Mouse (Mus musculus) forebrain, embryonic 11.5 days (tissue): ENCODE measurements at regions not wholly inside any gene's neighbourhood (a gene's known extent, or its start where the extent isn't known, plus 50 kb on each side); places are given as distances from the start of the nearest gene placed in this dataset.

ENCODE experiments used
- ATAC-seq: fragments of 200-750 bp; cut with Nextera tagmentation; replicated peaks from 2 replicates; pipeline ENCODE4 v1.8.0; 2017; ENCODE audit warnings: moderate TSS enrichment; ENCODE audit not compliant: low FRiP score
- DNase-seq: peaks from one replicate; pipeline ENCODE4 v3.0.0-alpha.2; 2017; ENCODE audit warnings: low spot score
- H3K27ac ChIP-seq: fragments of 300-500 bp; sonication (generic); 2 replicates; pipeline ENCODE4 v1.5.1; 2014; ENCODE audit warnings: low read depth, low read length
- H3K27me3 ChIP-seq: fragments of 300-500 bp; sonication (generic); 2 replicates; pipeline ENCODE4 v1.6.1; 2014; ENCODE audit warnings: mild to moderate bottlenecking, low read length, mixed read lengths; ENCODE audit not compliant: control insufficient read depth, insufficient read depth
- H3K36me3 ChIP-seq: fragments of 300-500 bp; sonication (generic); 2 replicates; pipeline ENCODE4 v1.6.1; 2014; ENCODE audit warnings: mild to moderate bottlenecking, low read length, moderate library complexity, mixed read lengths; ENCODE audit not compliant: control insufficient read depth, insufficient read depth
- H3K4me1 ChIP-seq: fragments of 300-500 bp; sonication (generic); replicated peaks from 2 replicates; pipeline ENCODE4 v1.6.1; 2014; ENCODE audit warnings: low read length, mixed read lengths; ENCODE audit not compliant: control insufficient read depth, insufficient read depth
- H3K4me2 ChIP-seq: fragments of 300-500 bp; sonication (generic); 2 replicates; pipeline ENCODE4 v1.6.1; 2014; ENCODE audit warnings: low read depth, mild to moderate bottlenecking, low read length, moderate library complexity, mixed read lengths; ENCODE audit not compliant: severe bottlenecking
- H3K4me3 ChIP-seq: fragments of 300-500 bp; sonication (generic); 2 replicates; pipeline ENCODE4 v1.5.1; 2014; ENCODE audit warnings: low read depth, low read length
- H3K9ac ChIP-seq: fragments of 300-500 bp; sonication (generic); 2 replicates; pipeline ENCODE4 v1.6.1; 2014; ENCODE audit warnings: low read length
- H3K9me3 ChIP-seq: fragments of 300-500 bp; sonication (generic); 2 replicates; pipeline ENCODE4 v1.6.1; 2016; ENCODE audit warnings: low read length, mixed read lengths; ENCODE audit not compliant: control insufficient read depth
- WGBS: fragments of 180-500 bp; shearing (Covaris S2); extraction: QIAGEN DNeasy Blood & Tissue Kit; methylation state at CpG from one replicate; pipeline ENCODE4 v1.1.7; 2014; 5-methylcytosine and 5-hydroxymethylcytosine counted together

- WGBS = 33% methylated on average over 4 of the region's 4 CpGs
- DNase-seq = no peak
- ATAC-seq = peak; percentile 77
These were observed 529.9 kb upstream of the Pkn2 start for GRCm38 (mm10) chr3:143411655-143412054.

GRCm38 (mm10) chr3:143398966-143399365 is 517.2 kb upstream of the Pkn2 start:
- DNase-seq (no peak), ATAC-seq (no peak)
- Histone ChIP-seq H3K36me3 (no peaks in the 10 kb centered on the region), H3K9ac (no peak overlapping the region), H3K27me3 (no peaks in the 10 kb centered on the region), H3K4me3 (no peak overlapping the region), H3K27ac (no peak overlapping the region), H3K4me1 (no peaks in the 10 kb centered on the region), H3K9me3 (no peaks in the 10 kb centered on the region), H3K4me2 (no peak overlapping the region)
- 57% methylated on average over 2 of the region's 2 CpGs for WGBS

More at GRCm38 (mm10) chr3:143411655-143412054, 529.9 kb upstream of the Pkn2 start:
- Histone ChIP-seq H3K27ac (no peak overlapping the region), H3K27me3 (peaks cover 7% of the 10 kb centered on the region), H3K9ac (no peak overlapping the region), H3K9me3 (no peaks in the 10 kb centered on the region), H3K36me3 (no peaks in the 10 kb centered on the region), H3K4me3 (no peak overlapping the region), H3K4me1 (no peaks in the 10 kb centered on the region), H3K4me2 (no peak overlapping the region)

GRCm38 (mm10) chr3:143384357-143384756 is 502.6 kb upstream of the Pkn2 start:
- Histone ChIP-seq H3K9me3 (no peaks in the 10 kb centered on the region), H3K27ac (no peak overlapping the region), H3K4me2 (no peak overlapping the region), H3K4me3 (no peak overlapping the region), H3K36me3 (no peaks in the 10 kb centered on the region), H3K4me1 (no peaks in the 10 kb centered on the region), H3K27me3 (no peaks in the 10 kb centered on the region), H3K9ac (no peak overlapping the region)
- 93% methylated on average over 1 of the region's 1 CpGs for WGBS
- ATAC-seq (no peak), DNase-seq (no peak)

- H3K4me3 ChIP-seq = no peak overlapping the region
- no peak overlapping the region for H3K9ac ChIP-seq
- H3K36me3 ChIP-seq = no peaks in the 10 kb centered on the region
- no peaks in the 10 kb centered on the region for H3K9me3 ChIP-seq
- H3K4me1 ChIP-seq = no peaks in the 10 kb centered on the region
- H3K27me3 ChIP-seq = no peaks in the 10 kb centered on the region
- ATAC-seq (peak; percentile 90), DNase-seq (peak; percentile 82)
- 20% methylated on average over 13 of the region's 13 CpGs for WGBS
- no peak overlapping the region for H3K4me2 ChIP-seq
- H3K27ac ChIP-seq = no peak overlapping the region
These were observed 497.4 kb upstream of the Pkn2 start for GRCm38 (mm10) chr3:143379193-143379592.

GRCm38 (mm10) chr3:143377446-143377845 is 495.6 kb upstream of the Pkn2 start:
- WGBS = 90% methylated on average over 5 of the region's 5 CpGs
- H3K36me3 ChIP-seq = no peaks in the 10 kb centered on the region
- H3K9ac ChIP-seq = no peak overlapping the region
- no peaks in the 10 kb centered on the region for H3K4me1 ChIP-seq
- no peak overlapping the region for H3K4me3 ChIP-seq
- DNase-seq (no peak), ATAC-seq (no peak)
- H3K4me2 ChIP-seq = no peak overlapping the region
- no peaks in the 10 kb centered on the region for H3K9me3 ChIP-seq
- no peaks in the 10 kb centered on the region for H3K27me3 ChIP-seq
- H3K27ac ChIP-seq = no peak overlapping the region

GRCm38 (mm10) chr3:143375527-143376061 is 493.8 kb upstream of the Pkn2 start:
- H3K9me3 ChIP-seq = no peaks in the 10 kb centered on the region
- no peak overlapping the region for H3K27ac ChIP-seq
- WGBS = 66% methylated on average over 10 of the region's 10 CpGs
- DNase-seq (no peak), ATAC-seq (no peak)
- H3K36me3 ChIP-seq = no peaks in the 10 kb centered on the region
- no peaks in the 10 kb centered on the region for H3K27me3 ChIP-seq
- H3K9ac ChIP-seq = no peak overlapping the region
- H3K4me2 ChIP-seq = no peak overlapping the region
- no peaks in the 10 kb centered on the region for H3K4me1 ChIP-seq
- H3K4me3 ChIP-seq = no peak overlapping the region

GRCm38 (mm10) chr3:143373501-143373900 is 491.7 kb upstream of the Pkn2 start:
- 92% methylated on average over 1 of the region's 1 CpGs for WGBS
- no peak for ATAC-seq
- H3K4me1 ChIP-seq = no peaks in the 10 kb centered on the region

GRCm38 (mm10) chr3:143369002-143369401 is 487.2 kb upstream of the Pkn2 start:
- Histone ChIP-seq H3K9me3 (no peaks in the 10 kb centered on the region), H3K36me3 (no peaks in the 10 kb centered on the region), H3K4me2 (no peak overlapping the region), H3K27ac (no peak overlapping the region), H3K4me1 (no peaks in the 10 kb centered on the region), H3K4me3 (no peak overlapping the region), H3K27me3 (no peaks in the 10 kb centered on the region), H3K9ac (no peak overlapping the region)
- WGBS = 87% methylated on average over 1 of the region's 1 CpGs
- ATAC-seq (no peak), DNase-seq (no peak)

More at GRCm38 (mm10) chr3:143373501-143373900, 491.7 kb upstream of the Pkn2 start:
- Histone ChIP-seq H3K9me3 (no peaks in the 10 kb centered on the region), H3K27ac (no peak overlapping the region), H3K4me3 (no peak overlapping the region), H3K36me3 (no peaks in the 10 kb centered on the region), H3K4me2 (no peak overlapping the region), H3K9ac (no peak overlapping the region), H3K27me3 (no peaks in the 10 kb centered on the region)
- no peak for DNase-seq

GRCm38 (mm10) chr3:143340032-143340431 is 458.2 kb upstream of the Pkn2 start:
- H3K9me3 ChIP-seq = no peaks in the 10 kb centered on the region
- no peak overlapping the region for H3K4me2 ChIP-seq
- no peak for ATAC-seq
- WGBS = 93% methylated on average over 7 of the region's 7 CpGs
- H3K9ac ChIP-seq = no peak overlapping the region
- DNase-seq = no peak
- no peak overlapping the region for H3K4me3 ChIP-seq
- no peak overlapping the region for H3K27ac ChIP-seq
- H3K4me1 ChIP-seq = no peaks in the 10 kb centered on the region
- H3K27me3 ChIP-seq = no peaks in the 10 kb centered on the region
- no peaks in the 10 kb centered on the region for H3K36me3 ChIP-seq
